Mouse (Mus musculus) liver, embryonic 14.5 days (tissue): ENCODE data around the gene Opn1mw.

ENCODE experiments used
- CTCF ChIP-seq: IDR thresholded peaks from 2 replicates; pipeline ENCODE4 v1.5.1; 2016; ENCODE audit warnings: antibody characterized with exemption, low read depth, control low read depth
- EP300 ChIP-seq: IDR thresholded peaks from 2 replicates; pipeline ENCODE4 v1.6.1; 2016; ENCODE audit warnings: antibody characterized with exemption, low read depth

DNA sequence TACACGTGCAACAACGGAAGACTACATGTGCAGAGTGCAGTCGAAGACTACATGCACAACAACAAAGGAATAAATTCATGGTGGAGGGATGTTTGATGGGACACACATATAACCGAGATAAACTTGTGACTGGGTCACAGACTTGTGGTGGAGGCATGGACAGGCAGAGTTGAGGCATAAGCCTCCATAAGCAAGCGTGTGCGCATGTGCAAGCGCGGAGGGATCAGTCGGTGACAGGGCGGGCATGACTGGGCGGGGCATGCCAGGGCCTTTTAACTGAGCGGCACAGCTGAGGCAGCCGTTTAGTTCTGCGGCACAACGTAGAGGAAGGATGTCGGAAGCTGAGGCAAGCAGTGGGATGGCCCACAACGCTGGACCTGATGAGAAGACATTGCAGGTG lies 49.7 kb downstream of the Opn1mw start, which contains the start of gene Tktl1:
- TF ChIP-seq CTCF, result no peak
- no peak for TF ChIP-seq EP300
